Comparison of ENCODE assay signal across 8 mouse cellular contexts in the genomic region with DNA sequence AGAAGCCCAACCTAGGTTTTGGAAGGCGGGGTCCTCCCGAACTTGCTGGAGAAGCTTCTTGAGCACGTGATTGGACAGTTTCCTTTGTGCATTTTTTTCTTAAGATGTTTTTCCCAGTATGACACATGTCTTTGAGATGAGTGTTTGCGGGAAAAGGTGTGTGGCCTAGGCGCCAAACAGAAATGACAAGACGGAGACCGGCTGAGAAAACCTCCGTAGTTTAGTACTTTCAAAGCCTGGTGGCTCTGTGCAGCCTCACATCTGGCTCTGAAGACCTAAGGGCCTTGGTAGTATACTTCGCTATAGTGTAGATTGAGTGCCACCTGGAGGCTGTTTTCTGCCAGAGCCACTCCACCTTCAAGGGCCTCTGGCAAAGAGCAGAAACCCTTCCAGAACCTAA. TPM values are rescaled to one million over a fixed set of nuclear protein-coding genes. Genes with fewer than 3 reads are reported as not detected.
DNase-seq lines count a peak whose midpoint lies in the region; ATAC-seq and TF ChIP-seq lines count a peak whose summit lies in the region.

No protein-coding gene starts in this region.

- no peak for TF ChIP-seq EP300 in heart, postnatal 0 days (IDR thresholded peaks at IDR 0.05; ENCODE audit: low read depth)
- TF ChIP-seq EP300 in lung, postnatal 0 days (IDR thresholded peaks at IDR 0.05): no peak

- peak overlapping the region; percentile 53 for H3K4me3 ChIP-seq in bone marrow macrophage, adult 2 months (ENCODE audit: insufficient read depth, low read length)
- H3K4me3 ChIP-seq in forebrain, embryonic 11.5 days (ENCODE audit: low read depth, low read length): no peak overlapping the region
- 0 out of 2 replicates have a peak overlapping the region, but pooled peaks have one; percentile 6 for H3K4me3 ChIP-seq in heart, postnatal 0 days (ENCODE audit: low read depth, low read length)
- H3K4me3 ChIP-seq in lung, postnatal 0 days (ENCODE audit: low read depth, low read length): no peak overlapping the region

- no peaks in the 10 kb centered on the region for H3K27me3 ChIP-seq in forebrain, embryonic 11.5 days (ENCODE audit: control insufficient read depth, insufficient read depth, low read length)
- no peaks in the 10 kb centered on the region for H3K27me3 ChIP-seq in heart, postnatal 0 days (ENCODE audit: control insufficient read depth, insufficient read depth, low read length)
- H3K27me3 ChIP-seq in lung, postnatal 0 days (replicated peaks; ENCODE audit: insufficient read depth, low read length): no peaks in the 10 kb centered on the region

- no peak for TF ChIP-seq POLR2A in bone marrow macrophage, adult 2 months (IDR thresholded peaks at IDR 0.05; ENCODE audit: borderline replicate concordance, low read depth, low read length)

- no peaks in the 10 kb centered on the region for H3K36me3 ChIP-seq in forebrain, embryonic 11.5 days (ENCODE audit: control insufficient read depth, insufficient read depth, low read length)
- no peaks in the 10 kb centered on the region for H3K36me3 ChIP-seq in heart, postnatal 0 days (replicated peaks; ENCODE audit: control insufficient read depth, insufficient read depth, low read length)
- H3K36me3 ChIP-seq in lung, postnatal 0 days (ENCODE audit: insufficient read depth, low read length): no peaks in the 10 kb centered on the region

- 5% methylated on average over 9 of the region's 9 CpGs for WGBS in forebrain, embryonic 11.5 days
- WGBS in heart, postnatal 0 days: 5% methylated on average over 9 of the region's 9 CpGs
- WGBS in lung, postnatal 0 days: 3% methylated on average over 9 of the region's 9 CpGs

- peak overlapping the region; percentile 37; the same call in 1 of the 2 replicates for H3K4me2 ChIP-seq in forebrain, embryonic 11.5 days (ENCODE audit: low read depth, low read length, severe bottlenecking)
- H3K4me2 ChIP-seq in heart, postnatal 0 days (ENCODE audit: low read depth, low read length): peak overlapping the region; percentile 46
- peak overlapping the region; percentile 40 for H3K4me2 ChIP-seq in lung, postnatal 0 days (replicated peaks; ENCODE audit: low read depth, low read length)

- no peaks in the 10 kb centered on the region for H3K9me3 ChIP-seq in forebrain, embryonic 11.5 days (ENCODE audit: control insufficient read depth, low read length)
- H3K9me3 ChIP-seq in heart, postnatal 0 days (replicated peaks; ENCODE audit: control insufficient read depth, low read length): no peaks in the 10 kb centered on the region
- H3K9me3 ChIP-seq in lung, postnatal 0 days (ENCODE audit: low read length): no peaks in the 10 kb centered on the region

- peak; percentile 91 for DNase-seq in ES-CJ7 (ENCODE audit: low read depth, low spot score)
- peak; percentile 75 for DNase-seq in forebrain, embryonic 11.5 days (ENCODE audit: low spot score)
- peak; percentile 86 for DNase-seq in heart, postnatal 0 days (ENCODE audit: low spot score)
- DNase-seq in kidney, postnatal 25 days: peak; percentile 90 to 91
- DNase-seq in lung, postnatal 0 days (ENCODE audit: low spot score): peak; percentile 91
- peak; percentile 26 for DNase-seq in retina, adult 2 months (ENCODE audit: low read depth, low spot score)
- peak; percentile 85 for DNase-seq in thymus, postnatal 25 days

- no peak for ATAC-seq in forebrain, embryonic 11.5 days (replicated peaks; ENCODE audit: low FRiP score)
- peak; percentile 30 for ATAC-seq in heart, postnatal 0 days (ENCODE audit: insufficient read depth, low read depth)
- peak; percentile 30 for ATAC-seq in lung, postnatal 0 days

- TF ChIP-seq CTCF in bone marrow macrophage, adult 2 months (IDR thresholded peaks at IDR 0.05; ENCODE audit: low read depth, low read length): peak; percentile 68
- TF ChIP-seq CTCF in heart, postnatal 0 days (IDR thresholded peaks at IDR 0.05; ENCODE audit: low read depth): peak; percentile 74
- TF ChIP-seq CTCF in lung, postnatal 0 days (IDR thresholded peaks at IDR 0.05): peak; percentile 80

- peak overlapping the region; percentile 60 for H3K27ac ChIP-seq in bone marrow macrophage, adult 2 months (ENCODE audit: insufficient read depth, low read depth, low read length)
- H3K27ac ChIP-seq in forebrain, embryonic 11.5 days (ENCODE audit: low read depth, low read length): no peak overlapping the region
- no peak overlapping the region for H3K27ac ChIP-seq in heart, postnatal 0 days (ENCODE audit: low read depth)
- H3K27ac ChIP-seq in lung, postnatal 0 days (ENCODE audit: low read length): no peak overlapping the region

- H3K9ac ChIP-seq in forebrain, embryonic 11.5 days (ENCODE audit: low read length): peak overlapping the region; percentile 14; the same call in 1 of the 2 replicates
- H3K9ac ChIP-seq in heart, postnatal 0 days (replicated peaks; ENCODE audit: low read depth, low read length): no peak overlapping the region
- no peak overlapping the region for H3K9ac ChIP-seq in lung, postnatal 0 days (replicated peaks; ENCODE audit: low read depth)

- peaks cover 26% of the 10 kb centered on the region for H3K4me1 ChIP-seq in bone marrow macrophage, adult 2 months (ENCODE audit: control insufficient read depth, insufficient read depth, low read length)
- H3K4me1 ChIP-seq in forebrain, embryonic 11.5 days (replicated peaks; ENCODE audit: control insufficient read depth, insufficient read depth, low read length): no peaks in the 10 kb centered on the region
- peaks cover 12% of the 10 kb centered on the region for H3K4me1 ChIP-seq in heart, postnatal 0 days (ENCODE audit: control insufficient read depth, insufficient read depth)
- peaks cover 11% of the 10 kb centered on the region; the same call in 1 of the 2 replicates for H3K4me1 ChIP-seq in lung, postnatal 0 days (ENCODE audit: insufficient read depth, low read depth, low read length)

RNA-seq across cellular contexts. Expression of gene Tia1, which starts 3.0 kb away (rescaled TPM):
- polyA plus RNA-seq in bone marrow macrophage, adult 2 months (2012; ENCODE audit: insufficient read depth, insufficient read length, missing spikeins): 49.7 and 67.7 TPM in 2 replicates
- 271 and 307 TPM in 2 replicates for polyA plus RNA-seq in forebrain, embryonic 11.5 days (2014; fragmentation: Nextera tagmentation; extraction: Ambion mirVana)
- 50.5 and 76.7 TPM in 2 replicates for total RNA-seq in heart, postnatal 0 days (2014; rRNA removed; ENCODE audit: low replicate concordance)
- 67.8 and 72.0 TPM in 2 replicates for polyA plus RNA-seq in heart, postnatal 0 days (2015; fragmentation: Nextera tagmentation; extraction: Ambion mirVana)
- 59.1 and 66.3 TPM in 2 replicates for polyA plus RNA-seq in lung, postnatal 0 days (2015; fragmentation: Nextera tagmentation; extraction: Ambion mirVana)

RNA-seq across cellular contexts. Expression of gene Pcyox1, which starts 4.0 kb away (rescaled TPM):
- 98.9 and 99.9 TPM in 2 replicates for polyA plus RNA-seq in bone marrow macrophage, adult 2 months (2012; ENCODE audit: insufficient read depth, insufficient read length, missing spikeins)
- 94.8 and 95.3 TPM in 2 replicates for polyA plus RNA-seq in forebrain, embryonic 11.5 days (2014; fragmentation: Nextera tagmentation; extraction: Ambion mirVana)
- total RNA-seq in heart, postnatal 0 days (2014; rRNA removed; ENCODE audit: low replicate concordance): 44.5 and 55.8 TPM in 2 replicates
- polyA plus RNA-seq in heart, postnatal 0 days (2015; fragmentation: Nextera tagmentation; extraction: Ambion mirVana): 44.5 and 44.7 TPM in 2 replicates
- polyA plus RNA-seq in lung, postnatal 0 days (2015; fragmentation: Nextera tagmentation; extraction: Ambion mirVana): 54.2 and 58.6 TPM in 2 replicates

RNA-seq across cellular contexts. Expression of gene Gm44790, which starts 25.5 kb away (rescaled TPM):
- not detected in 2 replicates for polyA plus RNA-seq in bone marrow macrophage, adult 2 months (2012; ENCODE audit: insufficient read depth, insufficient read length, missing spikeins)
- 0.37 TPM in 1 of 2 replicates, not detected in the other for polyA plus RNA-seq in forebrain, embryonic 11.5 days (2014; fragmentation: Nextera tagmentation; extraction: Ambion mirVana)
- total RNA-seq in heart, postnatal 0 days (2014; rRNA removed; ENCODE audit: low replicate concordance): 0.46 TPM in 1 of 2 replicates, not detected in the other
- not detected in 2 replicates for polyA plus RNA-seq in heart, postnatal 0 days (2015; fragmentation: Nextera tagmentation; extraction: Ambion mirVana)
- polyA plus RNA-seq in lung, postnatal 0 days (2015; fragmentation: Nextera tagmentation; extraction: Ambion mirVana): not detected in 2 replicates

RNA-seq across cellular contexts. Expression of gene Snrpg, which starts 29.9 kb away (rescaled TPM):
- polyA plus RNA-seq in bone marrow macrophage, adult 2 months (2012; ENCODE audit: insufficient read depth, insufficient read length, missing spikeins): 122 and 159 TPM in 2 replicates
- polyA plus RNA-seq in forebrain, embryonic 11.5 days (2014; fragmentation: Nextera tagmentation; extraction: Ambion mirVana): 775 and 792 TPM in 2 replicates
- 35.6 and 52.8 TPM in 2 replicates for total RNA-seq in heart, postnatal 0 days (2014; rRNA removed; ENCODE audit: low replicate concordance)
- polyA plus RNA-seq in heart, postnatal 0 days (2015; fragmentation: Nextera tagmentation; extraction: Ambion mirVana): 159 and 170 TPM in 2 replicates
- polyA plus RNA-seq in lung, postnatal 0 days (2015; fragmentation: Nextera tagmentation; extraction: Ambion mirVana): 234 and 251 TPM in 2 replicates

RNA-seq across cellular contexts. Expression of gene Fam136a, which starts 35.5 kb away (rescaled TPM):
- 11.0 and 13.2 TPM in 2 replicates for polyA plus RNA-seq in bone marrow macrophage, adult 2 months (2012; ENCODE audit: insufficient read depth, insufficient read length, missing spikeins)
- polyA plus RNA-seq in forebrain, embryonic 11.5 days (2014; fragmentation: Nextera tagmentation; extraction: Ambion mirVana): 164 and 168 TPM in 2 replicates
- total RNA-seq in heart, postnatal 0 days (2014; rRNA removed; ENCODE audit: low replicate concordance): 44.3 and 48.2 TPM in 2 replicates
- 75.9 TPM in 2 replicates for polyA plus RNA-seq in heart, postnatal 0 days (2015; fragmentation: Nextera tagmentation; extraction: Ambion mirVana)
- 44.7 and 45.3 TPM in 2 replicates for polyA plus RNA-seq in lung, postnatal 0 days (2015; fragmentation: Nextera tagmentation; extraction: Ambion mirVana)

Comparison
In these comparisons a context has a peak if more than half of its experiments do, and no peak if none do; other contexts are left out.
1. DNase-seq: peak in every context shown above with its lines; median percentile 91 in ES-CJ7; 91 in lung, postnatal 0 days; 90 in kidney, postnatal 25 days; 86 in heart, postnatal 0 days; 85 in thymus, postnatal 25 days; 75 in forebrain, embryonic 11.5 days; 26 in retina, adult 2 months.
2. H3K4me3 ChIP-seq: peak in bone marrow macrophage, adult 2 months (single experiment) and heart, postnatal 0 days (single experiment); none in forebrain, embryonic 11.5 days (single experiment) and lung, postnatal 0 days (single experiment).
3. Peak in every context shown above with its lines, with median percentiles within 50 percentile points of each other: CTCF ChIP-seq and H3K4me2 ChIP-seq.